Mouse (Mus musculus) gastrocnemius, postnatal 4 days (tissue): ENCODE measurements around the gene Pecr. TPM values are rescaled to one million over a fixed set of nuclear protein-coding genes. Genes with fewer than 3 reads are reported as not detected.

Experiments used
- DNase-seq, 2 experiments: peaks; one replicate each; pipeline ENCODE4 v3.0.0; 2021 to 2022; ENCODE audit warnings: low spot score in 2 of 2, mixed read lengths in 2 of 2
- total RNA-seq, 2 experiments: library from RNA; stranded (reverse); gene quantifications; 2 replicates each; pipeline ENCODE4 v1.2.3; 2021

Gene Pecr
- total RNA-seq, 2 experiments from 2014 or later: 16.9 to 17.8 TPM

- DNase-seq: no peak
Observed at GRCm38 (mm10) chr1:72210803-72211679, 73.1 kb downstream of the Pecr start.

Other genes with a start within 250 kb of the Pecr start
- 10 to 100 TPM; 33.4 to 36.6 TPM for gene Mreg, start 72.0 kb downstream of the Pecr start, total RNA-seq
- gene Tmem169, start 55 bp upstream of the Pecr start, total RNA-seq: under 1 TPM; 0.49 TPM
- gene Xrcc5, start 23.1 kb upstream of the Pecr start, total RNA-seq: 10 to 100 TPM; 18.1 to 19.6 TPM